Mouse (Mus musculus) spleen, postnatal 14 days (tissue): ENCODE data around the gene Pdyn.

Source experiments
- DNase-seq, 2 experiments: peaks; one replicate each; pipeline ENCODE4 v3.0.0; 2021 to 2022; ENCODE audit warnings: low spot score in 2 of 2

Pdyn gene

GRCm38 (mm10) chr2:129699484-129700158 is at the start of gene Pdyn:
Gene Pdyn (minus strand): TSS chr2:129699844.
- DNase-seq = no peak

DNA sequence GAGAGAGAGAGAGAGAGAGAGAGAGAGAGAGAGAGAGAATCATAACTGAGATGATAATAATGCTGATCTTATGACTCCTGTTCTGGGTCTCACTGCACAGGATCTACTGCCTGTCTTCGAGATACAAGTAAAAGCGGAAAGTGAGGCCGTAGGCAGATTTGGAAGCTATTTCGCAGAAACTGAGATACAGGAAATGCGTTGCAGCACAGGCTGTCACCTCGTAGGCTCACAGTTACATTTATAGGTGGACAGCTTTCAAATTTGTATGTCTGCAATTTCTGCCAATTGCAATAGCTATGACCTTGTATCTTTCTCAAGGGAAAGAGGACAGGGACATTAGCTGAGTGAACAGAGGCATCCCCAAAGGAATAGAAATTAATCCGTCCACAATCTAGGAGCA is 42.4 kb upstream of the Pdyn start:
- no peak for DNase-seq

GRCm38 (mm10) chr2:129740515-129740914 is 40.9 kb upstream of the Pdyn start:
- no peak for DNase-seq

DNA sequence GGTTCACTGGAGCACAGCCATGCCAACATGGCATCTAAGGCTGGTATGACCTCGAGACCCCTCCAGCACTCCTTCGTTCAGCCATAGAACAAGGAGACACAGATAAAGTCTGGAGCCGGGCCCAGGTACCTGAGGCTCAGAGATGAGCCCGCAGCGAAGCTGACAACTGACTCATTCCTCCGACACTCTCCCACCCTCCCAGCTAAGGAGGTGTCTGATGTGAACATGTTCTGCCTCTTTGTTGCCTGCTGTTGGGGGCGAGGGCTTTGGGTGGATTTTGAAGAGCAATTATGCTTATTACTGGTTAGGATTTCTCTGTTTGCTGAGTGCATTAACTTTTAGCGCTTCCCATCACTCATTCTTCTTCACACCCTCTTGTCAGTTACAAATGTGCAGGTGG is 34.4 kb upstream of the Pdyn start:
- no peak for DNase-seq

DNA sequence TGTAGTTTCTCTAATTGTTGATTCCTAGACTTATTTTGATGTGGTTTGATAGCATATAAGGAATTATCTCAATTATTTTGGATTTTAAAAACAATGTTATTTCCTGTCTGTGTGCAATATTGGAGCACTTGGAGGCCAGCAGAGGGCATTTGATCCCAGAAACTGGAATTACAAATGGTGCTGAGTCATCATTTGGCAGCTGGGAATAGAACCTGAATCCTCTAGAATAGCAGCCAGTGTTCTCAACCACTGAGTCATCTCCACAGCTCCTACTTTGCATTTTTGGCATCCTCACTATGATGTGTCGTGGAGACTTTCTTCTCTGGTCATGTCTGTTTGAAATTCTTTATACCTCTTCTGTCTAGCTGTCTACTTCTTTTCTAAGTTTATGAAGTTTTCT is 30.0 kb upstream of the Pdyn start:
- DNase-seq = no peak

GRCm38 (mm10) chr2:129715671-129716070 is 16.0 kb upstream of the Pdyn start:
- peak in 1 of 2 experiments; percentile 33 for DNase-seq

GRCm38 (mm10) chr2:129713026-129713544 is 13.4 kb upstream of the Pdyn start:
- DNase-seq = no peak

- DNase-seq = peak in 1 of 2 experiments; percentile 10
These were observed 3.6 kb downstream of the Pdyn start for GRCm38 (mm10) chr2:129696059-129696458.

DNA sequence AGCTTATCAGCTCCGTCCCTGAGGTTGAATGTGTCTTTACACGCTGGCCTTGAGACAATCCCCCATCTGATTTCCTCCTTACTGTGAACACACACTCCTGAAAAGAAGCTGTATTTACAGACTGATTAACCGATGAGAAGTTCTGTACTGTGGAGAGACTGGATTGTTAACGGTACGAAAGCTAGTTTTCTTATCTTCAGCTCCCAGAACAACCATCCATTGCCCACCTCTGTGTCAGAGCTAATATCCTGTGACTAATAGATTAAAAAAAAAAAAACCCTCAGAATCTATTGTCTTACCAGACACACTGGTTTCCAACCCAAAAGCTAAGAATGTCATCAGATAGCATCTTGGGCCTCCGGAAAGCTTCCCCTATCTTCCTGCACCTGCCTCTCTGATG is 5.3 kb downstream of the Pdyn start:
- no peak for DNase-seq

GRCm38 (mm10) chr2:129692694-129693093 is 7.0 kb downstream of the Pdyn start:
- DNase-seq = no peak

- DNase-seq = no peak
These were observed 9.9 kb downstream of the Pdyn start for GRCm38 (mm10) chr2:129689694-129690093.

DNA sequence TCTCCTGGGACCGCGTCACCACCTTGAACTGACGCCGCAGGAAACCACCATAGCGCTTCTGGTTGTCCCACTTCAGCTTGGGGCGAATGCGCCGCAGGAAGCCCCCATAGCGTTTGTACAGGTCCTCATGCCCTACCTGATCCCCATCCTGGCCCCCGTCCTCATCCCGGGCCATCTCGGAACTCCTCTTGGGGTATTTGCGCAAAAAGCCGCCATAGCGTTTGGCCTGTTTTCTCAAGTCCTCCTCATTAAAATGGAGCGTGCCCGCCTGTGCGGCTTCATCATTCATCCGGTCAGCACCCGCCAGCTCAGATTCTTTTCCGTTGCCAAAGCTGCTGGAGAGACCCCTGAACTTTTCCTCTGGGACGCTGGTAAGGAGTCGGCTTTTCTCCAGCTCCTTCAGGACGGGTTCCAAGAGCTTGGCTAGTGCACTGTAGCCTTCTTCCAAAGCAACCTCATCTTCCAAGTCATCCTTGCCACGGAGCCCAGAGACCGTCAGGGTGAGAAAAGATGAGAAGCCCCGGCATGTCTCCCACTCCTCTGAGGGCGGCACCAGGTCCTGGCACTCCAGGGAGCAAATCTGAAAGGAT is 11.5 kb downstream of the Pdyn start:
- no peak for DNase-seq

- DNase-seq = no peak
These were observed 12.7 kb downstream of the Pdyn start for GRCm38 (mm10) chr2:129686908-129687307.

- DNase-seq = no peak
These were observed 15.6 kb downstream of the Pdyn start for GRCm38 (mm10) chr2:129684014-129684413.

GRCm38 (mm10) chr2:129680236-129680635 is 19.4 kb downstream of the Pdyn start:
- DNase-seq = no peak

GRCm38 (mm10) chr2:129679066-129679465 is 20.6 kb downstream of the Pdyn start:
- DNase-seq = no peak

- DNase-seq = no peak
These were observed 22.0 kb downstream of the Pdyn start for GRCm38 (mm10) chr2:129677664-129678063.

DNA sequence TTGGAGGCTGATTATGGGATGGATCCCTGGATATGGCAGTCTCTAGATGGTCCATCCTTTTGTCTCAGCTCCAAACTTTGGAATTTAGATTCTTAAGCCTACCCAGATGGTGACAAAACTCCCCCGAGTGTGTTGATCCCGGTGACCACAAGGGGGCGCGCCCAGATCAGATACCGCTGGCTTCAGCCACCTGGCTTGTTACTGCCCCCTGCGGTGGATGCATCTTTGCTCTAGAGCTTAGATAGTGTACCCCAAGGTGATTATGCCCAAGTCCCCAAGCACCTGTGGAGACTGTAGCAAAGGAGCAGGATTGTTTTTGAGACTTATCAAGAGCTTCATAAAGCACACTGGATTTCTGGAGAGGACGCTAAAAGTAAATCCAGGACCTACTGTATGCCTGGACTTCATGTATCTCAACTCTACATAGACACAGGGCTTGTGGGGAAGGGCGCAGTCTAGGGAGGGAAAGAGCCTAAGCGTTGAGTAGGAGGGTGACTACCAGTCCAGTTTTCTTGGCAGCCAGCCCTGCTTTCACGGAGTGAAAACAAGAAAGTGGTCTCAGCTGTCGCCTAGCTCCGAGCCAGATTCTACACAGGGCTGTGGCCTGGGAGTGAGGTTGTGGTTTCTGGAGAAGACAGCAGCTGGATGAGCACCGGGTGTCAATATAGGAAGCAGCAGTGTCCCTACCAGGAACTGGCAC is 24.6 kb downstream of the Pdyn start:
- DNase-seq = peak; percentile 65 to 77

GRCm38 (mm10) chr2:129671911-129672310 is 27.7 kb downstream of the Pdyn start:
- DNase-seq = no peak

DNA sequence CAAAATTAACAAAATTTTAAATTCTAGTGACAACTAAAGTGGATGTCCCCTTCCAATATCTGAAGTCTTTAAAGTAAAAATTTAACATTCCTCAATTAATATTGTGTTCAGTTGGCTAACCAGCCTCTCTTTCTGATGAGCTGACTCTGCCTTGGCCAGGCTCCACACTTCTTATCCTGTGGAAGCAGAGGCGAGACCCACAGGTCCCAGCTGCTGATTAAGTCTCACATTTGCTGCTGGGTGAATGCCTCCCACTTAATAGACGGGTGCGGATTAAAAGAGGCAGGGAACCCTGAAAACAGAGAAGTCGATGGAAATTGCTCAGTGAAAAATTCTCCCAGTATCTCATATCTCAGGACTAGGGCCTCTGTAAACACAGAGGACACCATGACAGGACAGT is 37.2 kb downstream of the Pdyn start:
- peak in 1 of 2 experiments; percentile 18 for DNase-seq

- DNase-seq = no peak
These were observed 39.6 kb downstream of the Pdyn start for GRCm38 (mm10) chr2:129660020-129660419.

DNA sequence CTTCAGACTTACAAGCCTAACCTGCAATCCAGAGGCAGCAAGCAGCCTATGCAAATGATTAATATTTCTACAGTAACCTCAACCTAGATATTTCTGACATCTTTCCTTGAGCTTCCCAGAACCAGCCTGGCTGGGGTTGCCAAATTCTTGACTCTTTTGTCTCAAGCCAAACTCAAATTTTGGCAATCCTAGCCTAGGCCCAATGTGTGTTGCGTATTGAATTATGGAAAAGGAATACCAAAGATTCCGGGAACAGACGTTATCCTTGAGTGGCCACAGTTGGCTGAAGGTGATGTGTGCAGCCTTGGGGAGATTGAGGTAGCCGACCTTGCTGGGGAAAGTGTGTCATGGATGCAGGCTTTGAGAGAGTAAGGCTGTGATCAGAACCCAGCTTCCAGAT is 40.8 kb downstream of the Pdyn start:
- DNase-seq = no peak

DNA sequence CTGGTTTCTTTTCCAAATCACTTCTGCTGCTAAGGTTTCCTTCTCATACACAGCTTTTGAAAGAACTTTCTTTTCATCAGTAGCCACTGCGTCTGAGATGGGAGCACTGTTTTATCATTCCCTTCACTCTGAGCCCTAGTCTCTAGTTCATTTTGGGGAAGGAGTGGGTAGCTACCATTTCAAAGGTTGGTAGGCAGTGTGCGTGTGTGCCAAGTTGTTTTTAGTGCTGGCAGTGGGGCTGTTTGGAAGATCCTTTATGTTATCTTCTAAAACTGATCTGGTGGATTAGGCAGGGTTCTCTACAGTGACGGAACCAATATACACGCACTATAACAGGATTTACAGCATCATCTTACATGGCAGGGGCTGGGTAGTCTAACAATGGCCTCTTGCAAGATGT is 44.6 kb downstream of the Pdyn start:
- DNase-seq = no peak
